Mouse (Mus musculus) MEL (cell line): Measurements from ENCODE around the gene Dennd1a.

ENCODE experiments used
- BHLHE40 ChIP-seq: IDR thresholded peaks from 2 replicates; pipeline ENCODE4 v1.6.1; 2012; ENCODE audit warnings: low read depth, mild to moderate bottlenecking, inconsistent platforms, low read length, improper control_type of control experiment, borderline replicate concordance
- CTCF ChIP-seq, 3 experiments: IDR thresholded peaks in 2 of 3; conservative IDR thresholded peaks in 1 of 3; 2 replicates each; pipeline ENCODE4 v1.5.1; 2011 to 2012; ENCODE audit warnings: low read length in 3 of 3, low read depth in 2 of 3, mild to moderate bottlenecking in 2 of 3, improper control_type of control experiment in 1 of 3, inconsistent platforms in 1 of 3, mixed read lengths in 1 of 3, moderate library complexity in 1 of 3; ENCODE audit not compliant: control insufficient read depth in 1 of 3, insufficient read depth in 1 of 3, poor library complexity in 1 of 3, severe bottlenecking in 1 of 3
- E2F4 ChIP-seq: IDR thresholded peaks from 2 replicates; pipeline ENCODE4 v1.6.1; 2011; ENCODE audit warnings: low read depth, low read length, improper control_type of control experiment, borderline replicate concordance
- GATA1 ChIP-seq: IDR thresholded peaks from 2 replicates; pipeline ENCODE4 v1.6.1; 2011; ENCODE audit warnings: low read depth, low read length, improper control_type of control experiment
- MAX ChIP-seq: IDR thresholded peaks from 2 replicates; pipeline ENCODE4 v1.6.1; 2011; ENCODE audit warnings: low read length, improper control_type of control experiment
- NELFE ChIP-seq: IDR thresholded peaks from 2 replicates; pipeline ENCODE4 v1.6.1; 2011; ENCODE audit warnings: low read depth, low read length, improper control_type of control experiment
- POLR2A ChIP-seq, 2 experiments: IDR thresholded peaks; 2 replicates each; pipeline ENCODE4 v1.6.1; 2011 to 2012; ENCODE audit warnings: low read length in 2 of 2, mild to moderate bottlenecking in 2 of 2, control low read depth in 1 of 2, improper control_type of control experiment in 1 of 2, low read depth in 1 of 2, moderate library complexity in 1 of 2; ENCODE audit not compliant: control insufficient read depth in 1 of 2, insufficient read depth in 1 of 2, poor library complexity in 1 of 2
- POLR2AphosphoS5 ChIP-seq: IDR thresholded peaks from 2 replicates; pipeline ENCODE4 v1.6.1; 2012; ENCODE audit warnings: low read depth, borderline replicate concordance, mild to moderate bottlenecking, inconsistent platforms, low read length, moderate library complexity, mixed read lengths
- RAD21 ChIP-seq: IDR thresholded peaks from 2 replicates; pipeline ENCODE4 v1.6.1; 2011; ENCODE audit warnings: mild to moderate bottlenecking, low read depth, low read length, improper control_type of control experiment
- TBP ChIP-seq: IDR thresholded peaks from 2 replicates; pipeline ENCODE4 v1.8.0; 2011; ENCODE audit warnings: low read depth, low read length, improper control_type of control experiment
- USF1 ChIP-seq: IDR thresholded peaks from 2 replicates; pipeline ENCODE4 v1.6.1; 2014; ENCODE audit warnings: low read depth, mild to moderate bottlenecking, inconsistent platforms, low read length, improper control_type of control experiment, moderate library complexity

DNA sequence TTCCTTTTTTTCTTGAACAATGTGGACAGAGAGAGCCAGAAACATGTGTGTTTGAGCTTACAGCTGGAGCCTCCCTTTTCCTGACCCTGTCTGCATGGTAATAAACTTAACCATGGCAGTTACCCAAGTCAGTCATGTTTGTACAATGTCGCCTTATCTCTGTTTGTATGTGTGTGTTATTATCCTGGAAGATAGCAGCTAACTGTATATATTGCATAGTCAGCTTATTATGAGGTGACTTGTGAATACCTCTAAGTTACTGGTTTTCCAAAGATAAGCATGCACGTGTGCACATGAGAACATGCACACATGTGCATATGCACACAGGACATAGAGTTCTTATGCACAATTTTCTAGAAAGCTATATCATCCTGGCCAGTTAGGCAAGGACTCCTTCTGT lies 13.8 kb upstream of the Dennd1a start:
- TF ChIP-seq BHLHE40 (no peak), POLR2A (IDR thresholded peaks at IDR 0.05; ENCODE audit: control insufficient read depth in 1 of 2, insufficient read depth in 1 of 2, low read depth in 1 of 2, low read length in 2 of 2, poor library complexity in 1 of 2) (no peak), CTCF (IDR thresholded peaks at IDR 0.05 in 2 of 3, conservative IDR thresholded peaks at IDR 0.05 in 1 of 3; ENCODE audit: control insufficient read depth in 1 of 3, insufficient read depth in 1 of 3, low read depth in 2 of 3, low read length in 3 of 3, poor library complexity in 1 of 3, severe bottlenecking in 1 of 3) (no peak), USF1 (no peak), RAD21 (no peak), GATA1 (0 out of 2 replicates have a peak, but pooled peaks have one; percentile 14), MAX (no peak), E2F4 (no peak), POLR2AphosphoS5 (no peak), NELFE (no peak), TBP (no peak)
